Comparison of ENCODE assay signal across 29 mouse cellular contexts in the genomic region with DNA sequence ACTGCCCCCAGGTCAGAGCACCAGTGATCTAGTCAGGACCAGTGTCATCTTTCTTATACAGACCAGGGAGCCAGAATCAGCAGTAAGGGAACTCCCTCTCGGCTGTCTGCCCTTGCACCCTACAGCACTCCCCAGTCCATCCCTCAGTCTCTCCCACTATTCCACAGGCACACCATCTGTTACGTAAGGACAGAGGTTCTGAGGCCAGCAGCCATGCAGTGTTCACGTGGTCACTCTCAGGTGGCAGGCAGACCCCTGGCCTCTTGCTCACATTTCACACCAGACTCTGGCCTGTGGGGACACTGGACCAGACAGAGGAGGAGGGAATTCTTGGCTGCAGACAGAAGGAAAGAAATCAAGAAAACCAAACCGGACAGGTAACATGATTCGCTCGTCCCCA. TPM values are rescaled to one million over a fixed set of nuclear protein-coding genes. Genes with fewer than 3 reads are reported as not detected.
A peak's percentile ranks its signal among the peaks of the same experiment; 100 is the strongest.
DNase-seq lines count a peak whose midpoint lies in the region; ATAC-seq and TF ChIP-seq lines count a peak whose summit lies in the region.
"Had no signal": no experiment of that assay in that cellular context is flagged by ENCODE, and none has a peak within 500 bp of the region (broad histone marks: within the 10 kb centered on the region; RNA-seq: fewer than 3 reads in every experiment).

No protein-coding gene starts in this region.

- WGBS in kidney, adult 2 months: 61% methylated on average over 6 of the region's 6 CpGs
- WGBS in kidney, embryonic 14.5 days: 54% methylated on average over 6 of the region's 6 CpGs
- WGBS in neural tube, embryonic 15.5 days: 85% methylated on average over 6 of the region's 6 CpGs
- WGBS in heart, adult 2 months: 84% methylated on average over 6 of the region's 6 CpGs
- 77% methylated on average over 6 of the region's 6 CpGs for WGBS in embryonic facial prominence, embryonic 10.5 days

- TF ChIP-seq POLR2A in kidney, adult 2 months (IDR thresholded peaks at IDR 0.05; ENCODE audit: low read depth, low read length): no peak
- TF ChIP-seq POLR2A in heart, adult 2 months (IDR thresholded peaks at IDR 0.05; ENCODE audit: insufficient read depth, low read depth, low read length): no peak

- no peaks in the 10 kb centered on the region for H3K79me2 ChIP-seq in heart, adult 2 months (replicated peaks; ENCODE audit: control insufficient read depth, insufficient read depth, low read length)

- no peak overlapping the region for H3K27ac ChIP-seq in kidney, adult 2 months (ENCODE audit: insufficient read depth, low read depth, low read length)
- no peak overlapping the region for H3K27ac ChIP-seq in kidney, embryonic 14.5 days (ENCODE audit: low read depth, low read length)
- no peak overlapping the region for H3K27ac ChIP-seq in neural tube, embryonic 15.5 days (replicated peaks)
- no peak overlapping the region for H3K27ac ChIP-seq in heart, adult 2 months
- H3K27ac ChIP-seq in embryonic facial prominence, embryonic 10.5 days (replicated peaks): no peak overlapping the region
- H3K27ac ChIP-seq: forebrain, embryonic 10.5 days; forebrain, embryonic 13.5 days; gastrocnemius, adult 2 months; heart, embryonic 15.5 days; hindbrain, embryonic 10.5 days; hindbrain, embryonic 13.5 days had no signal

- H3K4me3 ChIP-seq in kidney, adult 2 months (ENCODE audit: insufficient read depth, low read depth, low read length): no peak overlapping the region
- H3K4me3 ChIP-seq in kidney, embryonic 14.5 days (ENCODE audit: low read length): no peak overlapping the region
- no peak overlapping the region for H3K4me3 ChIP-seq in neural tube, embryonic 15.5 days (replicated peaks)
- no peak overlapping the region for H3K4me3 ChIP-seq in heart, adult 2 months
- no peak overlapping the region for H3K4me3 ChIP-seq in embryonic facial prominence, embryonic 10.5 days
- H3K4me3 ChIP-seq: forebrain, embryonic 10.5 days; forebrain, embryonic 13.5 days; gastrocnemius, adult 2 months; heart, embryonic 12.5 days; heart, embryonic 15.5 days; hindbrain, embryonic 10.5 days; hindbrain, embryonic 13.5 days had no signal

- no peak for TF ChIP-seq EP300 in heart, adult 2 months (IDR thresholded peaks at IDR 0.05; ENCODE audit: insufficient read depth, low read depth, low read length)

- no peaks in the 10 kb centered on the region for H3K36me3 ChIP-seq in kidney, adult 2 months (ENCODE audit: control insufficient read depth, insufficient read depth, low read length)
- H3K36me3 ChIP-seq in kidney, embryonic 14.5 days (ENCODE audit: control insufficient read depth, insufficient read depth, low read length): peaks cover 23% of the 10 kb centered on the region
- peaks cover 30% of the 10 kb centered on the region for H3K36me3 ChIP-seq in neural tube, embryonic 15.5 days
- H3K36me3 ChIP-seq in heart, adult 2 months (ENCODE audit: control insufficient read depth, insufficient read depth, low read length): no peaks in the 10 kb centered on the region
- H3K36me3 ChIP-seq in embryonic facial prominence, embryonic 10.5 days (replicated peaks): peaks cover 37% of the 10 kb centered on the region

- no peak overlapping the region for H3K9ac ChIP-seq in kidney, embryonic 14.5 days (ENCODE audit: low read depth, low read length)
- H3K9ac ChIP-seq in neural tube, embryonic 15.5 days (replicated peaks): 0 out of 2 replicates have a peak overlapping the region, but pooled peaks have one; percentile 3
- no peak overlapping the region for H3K9ac ChIP-seq in heart, adult 2 months (ENCODE audit: low read depth, low read length)
- H3K9ac ChIP-seq: forebrain, embryonic 13.5 days; heart, embryonic 12.5 days; heart, embryonic 15.5 days had no signal

- H3K9me3 ChIP-seq in kidney, embryonic 14.5 days (ENCODE audit: control insufficient read depth, low read length): no peaks in the 10 kb centered on the region
- no peaks in the 10 kb centered on the region for H3K9me3 ChIP-seq in neural tube, embryonic 15.5 days (replicated peaks)
- no peaks in the 10 kb centered on the region for H3K9me3 ChIP-seq in embryonic facial prominence, embryonic 10.5 days
- H3K9me3 ChIP-seq: forebrain, embryonic 10.5 days; forebrain, embryonic 13.5 days; heart, embryonic 12.5 days; heart, embryonic 15.5 days; hindbrain, embryonic 10.5 days; hindbrain, embryonic 13.5 days had no signal

- intact Hi-C loops in heart, adult 2 months (cut with DNase I): no loop called here

- H3K27me3 ChIP-seq in kidney, adult 2 months (replicated peaks; ENCODE audit: control insufficient read depth, insufficient read depth, low read length): no peaks in the 10 kb centered on the region
- no peaks in the 10 kb centered on the region for H3K27me3 ChIP-seq in kidney, embryonic 14.5 days (ENCODE audit: control insufficient read depth, insufficient read depth, low read length)
- no peaks in the 10 kb centered on the region for H3K27me3 ChIP-seq in neural tube, embryonic 15.5 days (replicated peaks)
- no peaks in the 10 kb centered on the region for H3K27me3 ChIP-seq in heart, adult 2 months (ENCODE audit: control insufficient read depth, insufficient read depth, low read length)
- H3K27me3 ChIP-seq in embryonic facial prominence, embryonic 10.5 days (replicated peaks; ENCODE audit: low read depth, poor library complexity, severe bottlenecking): no peaks in the 10 kb centered on the region
- H3K27me3 ChIP-seq: forebrain, embryonic 13.5 days; heart, embryonic 12.5 days; heart, embryonic 15.5 days; hindbrain, embryonic 13.5 days had no signal

- ATAC-seq in kidney, embryonic 14.5 days (ENCODE audit: low FRiP score, low TSS enrichment): no peak
- no peak for ATAC-seq in neural tube, embryonic 15.5 days (ENCODE audit: low FRiP score)
- ATAC-seq: activated CD4-positive, CD25-positive, alpha-beta regulatory T cell, adult 4 months; CD4-positive, CD25-positive, alpha-beta regulatory T cell, adult 4 months; forebrain, embryonic 13.5 days; forebrain, embryonic 16.5 days had no signal

- H3K4me1 ChIP-seq in kidney, adult 2 months (ENCODE audit: control insufficient read depth, insufficient read depth, low read length): no peaks in the 10 kb centered on the region
- H3K4me1 ChIP-seq in kidney, embryonic 14.5 days (ENCODE audit: control insufficient read depth, insufficient read depth, low read length): no peaks in the 10 kb centered on the region
- H3K4me1 ChIP-seq in neural tube, embryonic 15.5 days: no peaks in the 10 kb centered on the region
- H3K4me1 ChIP-seq in heart, adult 2 months (ENCODE audit: control insufficient read depth, insufficient read depth, low read length): no peaks in the 10 kb centered on the region
- H3K4me1 ChIP-seq in embryonic facial prominence, embryonic 10.5 days: no peaks in the 10 kb centered on the region
- H3K4me1 ChIP-seq: forebrain, embryonic 10.5 days; forebrain, embryonic 13.5 days; heart, embryonic 12.5 days; heart, embryonic 15.5 days; hindbrain, embryonic 10.5 days; hindbrain, embryonic 13.5 days had no signal

- H3K4me2 ChIP-seq in kidney, embryonic 14.5 days (replicated peaks; ENCODE audit: low read depth, low read length): no peak overlapping the region
- H3K4me2 ChIP-seq in neural tube, embryonic 15.5 days: no peak overlapping the region
- H3K4me2 ChIP-seq: forebrain, embryonic 13.5 days; heart, embryonic 12.5 days; heart, embryonic 15.5 days; hindbrain, embryonic 13.5 days had no signal

- DNase-seq in kidney, adult 2 months: peak; percentile 22
- no peak for DNase-seq in neural tube, embryonic 10.5 days (ENCODE audit: extremely low spot score, low spot score)
- DNase-seq in kidney, postnatal 10 days: peak; percentile 17
- DNase-seq in kidney, postnatal 36 days: peak; percentile 24 to 73
- no peak for DNase-seq in heart, adult 2 months
- no peak for DNase-seq in embryonic facial prominence, embryonic 10.5 days (ENCODE audit: low spot score)
- DNase-seq: adrenal gland, adult 8-10 months; adrenal gland, postnatal 25 days; cerebellum, adult 11-12 months; cerebellum, adult 8-10 months; cerebellum, postnatal 10 days; cerebellum, postnatal 36 days; embryo, embryonic 11 days; gastrocnemius, adult 2 months; gastrocnemius, postnatal 14 days; heart, adult 11 months; heart, postnatal 10 days; heart, postnatal 36 days had no signal

- TF ChIP-seq CTCF in kidney, adult 2 months (conservative IDR thresholded peaks at IDR 0.05; ENCODE audit: insufficient read depth, insufficient read length, low read depth, low read length): no peak
- TF ChIP-seq CTCF in heart, adult 2 months (IDR thresholded peaks at IDR 0.05): no peak

RNA-seq across cellular contexts. Expression of a gene that starts 24.1 kb away (rescaled TPM):
- 25.7 and 29.3 TPM in 2 replicates for polyA plus RNA-seq in kidney, adult 2 months (2012; rRNA removed)
- polyA plus RNA-seq in kidney, embryonic 14.5 days (2014; fragmentation: Nextera tagmentation; extraction: Ambion mirVana): 34.0 and 45.2 TPM in 2 replicates
- polyA plus RNA-seq in neural tube, embryonic 15.5 days (2015; fragmentation: Nextera tagmentation; extraction: Ambion mirVana): 42.0 and 42.8 TPM in 2 replicates
- total RNA-seq in heart, adult 2 months (2021): 10 to 100 TPM; 21.0 to 22.7 TPM
- polyA plus RNA-seq in heart, adult 2 months (2012; rRNA removed): 19.4 and 26.0 TPM in 2 replicates
- 50.7 and 53.9 TPM in 2 replicates for polyA plus RNA-seq in embryonic facial prominence, embryonic 10.5 days (2016; fragmentation: Nextera tagmentation; extraction: Ambion mirVana)

RNA-seq across cellular contexts. Expression of a gene that starts 42.0 kb away (rescaled TPM):
- polyA plus RNA-seq in kidney, adult 2 months (2012; rRNA removed): 50.6 and 51.1 TPM in 2 replicates
- 77.7 and 78.6 TPM in 2 replicates for polyA plus RNA-seq in kidney, embryonic 14.5 days (2014; fragmentation: Nextera tagmentation; extraction: Ambion mirVana)
- polyA plus RNA-seq in neural tube, embryonic 15.5 days (2015; fragmentation: Nextera tagmentation; extraction: Ambion mirVana): 161 and 188 TPM in 2 replicates
- total RNA-seq in heart, adult 2 months (2021): 10 to 100 TPM; 31.3 to 32.5 TPM
- polyA plus RNA-seq in heart, adult 2 months (2012; rRNA removed): 61.0 and 61.5 TPM in 2 replicates
- polyA plus RNA-seq in embryonic facial prominence, embryonic 10.5 days (2016; fragmentation: Nextera tagmentation; extraction: Ambion mirVana): 145 and 147 TPM in 2 replicates

Comparison
In these comparisons a context has a peak if more than half of its experiments do, and no peak if none do; other contexts are left out.
1. DNase-seq: peak in kidney, adult 2 months (single experiment), kidney, postnatal 10 days (single experiment) and kidney, postnatal 36 days (2 of 2); none in neural tube, embryonic 10.5 days (single experiment), heart, adult 2 months (0 of 2) and embryonic facial prominence, embryonic 10.5 days (single experiment).